Comparison of ENCODE assay signal across 17 mouse cellular contexts in genomic region chr13:37959936-37960335, GRCm38 (mm10). TPM values are rescaled to one million over a fixed set of nuclear protein-coding genes. Genes with fewer than 3 reads are reported as not detected.
DNase-seq lines count a peak whose midpoint lies in the region; ATAC-seq lines count a peak whose summit lies in the region.
"Had no signal": no experiment of that assay in that cellular context is flagged by ENCODE, and none has a peak within 500 bp of the region (broad histone marks: within the 10 kb centered on the region; RNA-seq: fewer than 3 reads in every experiment).

No protein-coding gene starts in this region.

- no peak overlapping the region for H3K9ac ChIP-seq in kidney, embryonic 15.5 days
- H3K9ac ChIP-seq in kidney, embryonic 16.5 days (replicated peaks; ENCODE audit: low read length) = no peak overlapping the region
- H3K9ac ChIP-seq: embryonic facial prominence, embryonic 13.5 days; forebrain, embryonic 12.5 days; heart, embryonic 12.5 days had no signal

- no peak overlapping the region for H3K4me2 ChIP-seq in kidney, embryonic 15.5 days
- H3K4me2 ChIP-seq in kidney, embryonic 16.5 days (replicated peaks; ENCODE audit: low read depth, low read length) = no peak overlapping the region
- H3K4me2 ChIP-seq: embryonic facial prominence, embryonic 13.5 days; forebrain, embryonic 12.5 days; heart, embryonic 12.5 days had no signal

- H3K4me1 ChIP-seq in kidney, embryonic 15.5 days = peaks cover 15% of the 10 kb centered on the region
- H3K4me1 ChIP-seq in kidney, embryonic 16.5 days (ENCODE audit: insufficient read depth, low read length) = peaks cover 14% of the 10 kb centered on the region

- no peaks in the 10 kb centered on the region for H3K27me3 ChIP-seq in kidney, embryonic 15.5 days
- no peaks in the 10 kb centered on the region for H3K27me3 ChIP-seq in kidney, embryonic 16.5 days (ENCODE audit: insufficient read depth, low read length)
- H3K27me3 ChIP-seq: embryonic facial prominence, embryonic 13.5 days; heart, embryonic 12.5 days had no signal

- H3K4me3 ChIP-seq in kidney, embryonic 15.5 days (replicated peaks) = no peak overlapping the region
- H3K4me3 ChIP-seq in kidney, embryonic 16.5 days (ENCODE audit: low read length) = no peak overlapping the region
- H3K4me3 ChIP-seq in macrophage (ENCODE audit: inconsistent target) = no peak overlapping the region
- H3K4me3 ChIP-seq: embryonic facial prominence, embryonic 13.5 days; forebrain, embryonic 12.5 days; heart, embryonic 12.5 days had no signal

- WGBS in kidney, embryonic 15.5 days = 52% methylated on average over 7 of the region's 7 CpGs
- 55% methylated on average over 7 of the region's 7 CpGs for WGBS in kidney, embryonic 16.5 days
- 83% methylated on average over 7 of the region's 7 CpGs for WGBS in macrophage (ENCODE audit: missing documents)

- DNase-seq in thymus, postnatal 0 days (ENCODE audit: low spot score) = peak; percentile 35
- no peak for DNase-seq in thymus, postnatal 36 days
- DNase-seq in frontal cortex, postnatal 14 days (ENCODE audit: low spot score in 2 of 2) = no peak
- DNase-seq: adrenal gland, postnatal 10 days; cerebellum, adult 18-20 months; cerebellum, adult 9-11 months; cerebellum, postnatal 36 days; gastrocnemius, postnatal 14 days had no signal

- H3K9me3 ChIP-seq in kidney, embryonic 15.5 days (replicated peaks) = no peaks in the 10 kb centered on the region
- no peaks in the 10 kb centered on the region for H3K9me3 ChIP-seq in kidney, embryonic 16.5 days (ENCODE audit: low read length)
- H3K9me3 ChIP-seq: embryonic facial prominence, embryonic 13.5 days; heart, embryonic 12.5 days had no signal

- H3K36me3 ChIP-seq in kidney, embryonic 15.5 days = no peaks in the 10 kb centered on the region
- no peaks in the 10 kb centered on the region for H3K36me3 ChIP-seq in kidney, embryonic 16.5 days (ENCODE audit: insufficient read depth, low read length)
- no peaks in the 10 kb centered on the region for H3K36me3 ChIP-seq in macrophage (ENCODE audit: inconsistent target)
- H3K36me3 ChIP-seq: embryonic facial prominence, embryonic 13.5 days; forebrain, embryonic 12.5 days; G1E; heart, embryonic 12.5 days had no signal

- H3K27ac ChIP-seq in kidney, embryonic 15.5 days = 0 out of 2 replicates have a peak overlapping the region, but pooled peaks have one; percentile 15
- H3K27ac ChIP-seq in kidney, embryonic 16.5 days (ENCODE audit: low read length) = no peak overlapping the region; the same call in 1 of the 2 replicates
- H3K27ac ChIP-seq in macrophage = peak overlapping the region; percentile 95
- H3K27ac ChIP-seq: embryonic facial prominence, embryonic 13.5 days; forebrain, embryonic 12.5 days had no signal

- peak; percentile 23; the same call in 1 of the 2 replicates for ATAC-seq in kidney, embryonic 15.5 days (replicated peaks; ENCODE audit: low FRiP score)
- ATAC-seq in kidney, embryonic 16.5 days (ENCODE audit: low FRiP score, low TSS enrichment) = no peak
- ATAC-seq: forebrain, embryonic 16.5 days; hindbrain, embryonic 16.5 days had no signal

- H3K79me2 ChIP-seq in macrophage (ENCODE audit: inconsistent target) = no peaks in the 10 kb centered on the region

RNA-seq across cellular contexts. Expression of gene Ssr1, which starts 34.1 kb away (rescaled TPM):
- 129 and 142 TPM in 2 replicates for polyA plus RNA-seq in kidney, embryonic 15.5 days (2015; fragmentation: Nextera tagmentation; extraction: Ambion mirVana)
- 130 and 138 TPM in 2 replicates for polyA plus RNA-seq in kidney, embryonic 16.5 days (2015; fragmentation: Nextera tagmentation; extraction: Ambion mirVana)
- 79.5 and 87.2 TPM in 2 replicates for polyA plus RNA-seq in thymus, postnatal 0 days (2015; fragmentation: Nextera tagmentation; extraction: Ambion mirVana)
- total RNA-seq in macrophage (2018; cell fraction: chromatin; rRNA removed) = 10 to 100 TPM in 17 of 26 experiments, 1 to 10 TPM in 9; 7.4 to 26.7 (median 12.6) TPM
- total RNA-seq in macrophage (2018; cell fraction: cytosol; rRNA removed) = 10 to 100 TPM; 52.5 to 79.8 (median 70.5) TPM
- total RNA-seq in macrophage (2018; cell fraction: nucleus; rRNA removed) = 10 to 100 TPM; 22.4 to 71.6 (median 44.4) TPM
- 68.9 to 114 TPM (median 98.9 TPM) in 3 replicates for polyA plus RNA-seq in macrophage (2018)
